Mouse (Mus musculus) testis, adult 2 months (tissue): Measurements from ENCODE around the gene Zdhhc14.

ENCODE experiments used
- CTCF ChIP-seq: fragments of 200-500 bp; IDR thresholded peaks from 2 replicates; pipeline ENCODE4 v1.5.1; 2012; ENCODE audit warnings: low read depth, mild to moderate bottlenecking, inconsistent platforms, low read length, moderate library complexity; ENCODE audit not compliant: control insufficient read depth, insufficient read depth, insufficient replicate concordance
- POLR2A ChIP-seq: fragments of 200-500 bp; IDR thresholded peaks from 2 replicates; pipeline ENCODE4 v1.6.1; 2012; ENCODE audit warnings: low read depth, mild to moderate bottlenecking, inconsistent platforms, low read length, moderate library complexity; ENCODE audit not compliant: control insufficient read depth

DNA sequence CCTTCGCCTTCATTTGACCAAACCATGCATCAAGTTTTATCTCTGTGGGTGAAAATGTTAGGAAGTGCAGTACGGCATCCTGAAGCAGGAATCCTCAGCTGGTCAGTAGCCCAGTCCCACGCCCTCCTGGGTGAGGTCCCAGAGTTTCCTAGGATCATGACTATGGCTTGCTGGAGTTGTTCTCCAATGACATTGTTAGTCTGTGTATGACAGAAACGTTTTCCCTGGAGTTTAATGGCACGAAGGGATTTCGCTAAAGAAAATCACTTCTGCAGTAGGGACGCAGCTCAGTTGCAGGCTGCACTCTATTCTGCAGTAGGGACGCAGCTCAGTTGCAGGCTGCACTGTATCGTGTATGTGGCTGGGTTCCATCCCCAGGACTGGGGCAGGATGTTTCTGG is 161.6 kb downstream of the Zdhhc14 start:
- TF ChIP-seq CTCF (no peak), POLR2A (no peak)
